21 mouse cellular contexts compared by ENCODE assay signal in the genomic region with DNA sequence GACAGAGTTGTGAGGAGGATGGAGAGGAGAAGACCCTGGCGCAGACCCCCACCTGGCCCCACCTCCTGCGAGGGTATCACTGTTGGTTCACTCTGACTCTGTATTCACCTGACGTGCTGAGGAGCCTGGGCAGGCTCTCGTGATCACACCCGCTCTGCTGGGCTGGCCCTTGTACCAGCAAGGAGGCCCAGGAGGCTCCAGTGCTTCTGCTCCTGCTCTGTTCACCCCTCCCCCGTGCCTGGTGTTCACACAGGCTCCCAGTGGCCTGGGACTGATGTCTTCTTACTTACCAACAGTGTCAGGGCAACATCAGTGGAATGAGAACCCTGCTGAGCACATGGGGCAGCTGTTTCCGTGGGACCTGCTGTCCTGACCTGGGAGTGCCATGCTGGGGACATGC. TPM values are rescaled to one million over a fixed set of nuclear protein-coding genes. Genes with fewer than 3 reads are reported as not detected.
A peak's percentile ranks its signal among the peaks of the same experiment; 100 is the strongest.
DNase-seq lines count a peak whose midpoint lies in the region; ATAC-seq lines count a peak whose summit lies in the region.
"Had no signal": no experiment of that assay in that cellular context is flagged by ENCODE, and none has a peak within 500 bp of the region (broad histone marks: within the 10 kb centered on the region; RNA-seq: fewer than 3 reads in every experiment).

No protein-coding gene starts in this region.

- no peak overlapping the region for H3K4me2 ChIP-seq in forebrain, embryonic 12.5 days
- H3K4me2 ChIP-seq in kidney, embryonic 14.5 days (replicated peaks; ENCODE audit: low read depth, low read length): no peak overlapping the region
- H3K4me2 ChIP-seq: kidney, embryonic 15.5 days; liver, embryonic 12.5 days had no signal

- no peak overlapping the region; the same call in 1 of the 2 replicates for H3K9ac ChIP-seq in forebrain, embryonic 12.5 days
- no peak overlapping the region for H3K9ac ChIP-seq in kidney, embryonic 14.5 days (ENCODE audit: low read depth, low read length)
- H3K9ac ChIP-seq: forebrain, postnatal 0 days; kidney, embryonic 15.5 days; liver, embryonic 12.5 days had no signal

- H3K27me3 ChIP-seq in forebrain, embryonic 10.5 days (ENCODE audit: poor library complexity, severe bottlenecking): peaks cover 27% of the 10 kb centered on the region
- peaks cover 27% of the 10 kb centered on the region for H3K27me3 ChIP-seq in forebrain, embryonic 12.5 days
- 0 out of 2 replicates have a peak, but pooled peaks cover 2% of the 10 kb centered on the region for H3K27me3 ChIP-seq in kidney, embryonic 14.5 days (ENCODE audit: control insufficient read depth, insufficient read depth, low read length)
- H3K27me3 ChIP-seq in limb, embryonic 10.5 days (ENCODE audit: low read depth, poor library complexity, severe bottlenecking): no peaks in the 10 kb centered on the region

- H3K36me3 ChIP-seq in forebrain, embryonic 10.5 days (replicated peaks): no peaks in the 10 kb centered on the region
- H3K36me3 ChIP-seq in forebrain, embryonic 12.5 days (replicated peaks): no peaks in the 10 kb centered on the region
- no peaks in the 10 kb centered on the region for H3K36me3 ChIP-seq in kidney, embryonic 14.5 days (ENCODE audit: control insufficient read depth, insufficient read depth, low read length)
- no peaks in the 10 kb centered on the region for H3K36me3 ChIP-seq in limb, embryonic 10.5 days
- H3K36me3 ChIP-seq: kidney, embryonic 15.5 days; liver, embryonic 12.5 days had no signal

- peak overlapping the region; percentile 62 for H3K27ac ChIP-seq in forebrain, embryonic 10.5 days
- no peak overlapping the region for H3K27ac ChIP-seq in forebrain, embryonic 12.5 days
- H3K27ac ChIP-seq in kidney, embryonic 14.5 days (ENCODE audit: low read depth, low read length): no peak overlapping the region
- H3K27ac ChIP-seq in limb, embryonic 10.5 days: peak overlapping the region; percentile 76
- H3K27ac ChIP-seq: kidney, embryonic 15.5 days; liver, embryonic 12.5 days had no signal

- 56% methylated on average over 7 of the region's 7 CpGs for WGBS in forebrain, embryonic 10.5 days
- 56% methylated on average over 7 of the region's 7 CpGs for WGBS in forebrain, embryonic 12.5 days
- WGBS in kidney, embryonic 14.5 days: 56% methylated on average over 7 of the region's 7 CpGs
- 63% methylated on average over 7 of the region's 7 CpGs for WGBS in limb, embryonic 10.5 days

- ATAC-seq in forebrain, embryonic 12.5 days (ENCODE audit: low FRiP score): no peak
- ATAC-seq in kidney, embryonic 14.5 days (ENCODE audit: low FRiP score, low TSS enrichment): no peak
- ATAC-seq: forebrain, postnatal 0 days; liver, embryonic 12.5 days had no signal

- intact Hi-C loops in left cerebral cortex, postnatal 36 days (cut with DNase I): no loop called here

- DNase-seq in forebrain, embryonic 10.5 days (ENCODE audit: extremely low spot score, low spot score): no peak
- peak; percentile 56 for DNase-seq in kidney, postnatal 10 days
- peak; percentile 39 for DNase-seq in MN1 (ENCODE audit: low spot score)
- DNase-seq in limb, embryonic 10.5 days (ENCODE audit: low spot score): no peak
- no peak for DNase-seq in thymus, postnatal 10 days (ENCODE audit: low spot score in 2 of 2)
- DNase-seq in left cerebral cortex, postnatal 36 days (ENCODE audit: low spot score in 2 of 2): no peak
- DNase-seq: adrenal gland, postnatal 36 days; cerebellum, adult 2 months; cerebellum, postnatal 36 days; forebrain, postnatal 0 days; gastrocnemius, postnatal 36 days; left cerebral cortex, postnatal 4 days; lung, adult 2 months; right cerebral cortex, postnatal 14 days; thymus, postnatal 25 days had no signal

- peaks cover 48% of the 10 kb centered on the region for H3K4me1 ChIP-seq in forebrain, embryonic 10.5 days
- H3K4me1 ChIP-seq in forebrain, embryonic 12.5 days: peaks cover 8% of the 10 kb centered on the region
- no peaks in the 10 kb centered on the region for H3K4me1 ChIP-seq in kidney, embryonic 14.5 days (ENCODE audit: control insufficient read depth, insufficient read depth, low read length)
- peaks cover 52% of the 10 kb centered on the region for H3K4me1 ChIP-seq in limb, embryonic 10.5 days
- H3K4me1 ChIP-seq: liver, embryonic 12.5 days had no signal

- peaks cover 3% of the 10 kb centered on the region for H3K9me3 ChIP-seq in forebrain, embryonic 10.5 days
- H3K9me3 ChIP-seq in forebrain, embryonic 12.5 days: peaks cover 3% of the 10 kb centered on the region; the same call in 1 of the 2 replicates
- no peaks in the 10 kb centered on the region; the same call in 1 of the 2 replicates for H3K9me3 ChIP-seq in kidney, embryonic 14.5 days (ENCODE audit: control insufficient read depth, low read length)
- H3K9me3 ChIP-seq in limb, embryonic 10.5 days (replicated peaks): no peaks in the 10 kb centered on the region
- H3K9me3 ChIP-seq: liver, embryonic 12.5 days had no signal

- H3K4me3 ChIP-seq in forebrain, embryonic 10.5 days: no peak overlapping the region
- no peak overlapping the region for H3K4me3 ChIP-seq in forebrain, embryonic 12.5 days (replicated peaks)
- no peak overlapping the region for H3K4me3 ChIP-seq in kidney, embryonic 14.5 days (ENCODE audit: low read length)
- H3K4me3 ChIP-seq in limb, embryonic 10.5 days: no peak overlapping the region
- H3K4me3 ChIP-seq: kidney, embryonic 15.5 days; liver, embryonic 12.5 days; myocyte had no signal

RNA-seq across cellular contexts. Expression of a gene that starts 42.5 kb away (rescaled TPM):
- 71.1 and 73.6 TPM in 2 replicates for polyA plus RNA-seq in forebrain, embryonic 10.5 days (2016; fragmentation: Nextera tagmentation; extraction: Ambion mirVana)
- 67.1 and 77.9 TPM in 2 replicates for polyA plus RNA-seq in forebrain, embryonic 12.5 days (2016; fragmentation: Nextera tagmentation; extraction: Ambion mirVana)
- polyA plus RNA-seq in kidney, embryonic 14.5 days (2014; fragmentation: Nextera tagmentation; extraction: Ambion mirVana): 69.3 and 80.4 TPM in 2 replicates
- 157 and 188 TPM in 2 replicates for polyA plus RNA-seq in limb, embryonic 10.5 days (2016; fragmentation: Nextera tagmentation; extraction: Ambion mirVana)
- total RNA-seq in left cerebral cortex, postnatal 36 days (2021): 100 to 1,000 TPM in 1 of 2 experiments, 10 to 100 TPM in 1; 95.9 to 119 TPM
- total RNA-seq: MEL had no signal

Comparison
In these comparisons a context has a peak if more than half of its experiments do, and no peak if none do; other contexts are left out.
1. H3K27ac ChIP-seq: peak in forebrain, embryonic 10.5 days (single experiment) and limb, embryonic 10.5 days (single experiment); none in forebrain, embryonic 12.5 days (single experiment) and kidney, embryonic 14.5 days (single experiment).
2. DNase-seq: peak in kidney, postnatal 10 days (single experiment) and MN1 (single experiment); none in forebrain, embryonic 10.5 days (single experiment), limb, embryonic 10.5 days (single experiment), thymus, postnatal 10 days (0 of 2) and left cerebral cortex, postnatal 36 days (0 of 2).